Mouse (Mus musculus): Measurements from ENCODE around the gene Lin7b. TPM values are rescaled to one million over a fixed set of nuclear protein-coding genes. Genes with fewer than 3 reads are reported as not detected.
A peak's percentile ranks its signal among the peaks of the same experiment; 100 is the strongest.
"Not testable (repeated sequence)": the region's sequence is repeated elsewhere in the genome, so short reads cannot be mapped to it uniquely, and the experiment has no call there.

Lin7b gene
- polyA plus RNA-seq, 1 experiment from 2014 or later, result 33.7 TPM

- Histone ChIP-seq H3K9ac (no peak overlapping the region), H3K9me3 (no peaks in the 10 kb centered on the region), H3K4me2 (peak overlapping the region; percentile 51), H3K4me1 (replicated peaks) (peaks cover 8% of the 10 kb centered on the region; the same call in 1 of the 2 replicates), H3K36me3 (no peaks in the 10 kb centered on the region), H3K27ac (replicated peaks) (no peak overlapping the region), H3K27me3 (peaks cover 68% of the 10 kb centered on the region), H3K4me3 (peak overlapping the region; percentile 29)
- 2% methylated on average over 105 of the region's 114 CpGs for WGBS
- no peak for ATAC-seq (ENCODE audit: low FRiP score, low read depth)
These were observed 36.1 kb upstream of the Lin7b start for GRCm38 (mm10) chr7:45406157-45407156.

GRCm38 (mm10) chr7:45405091-45406075, 35.0 kb upstream of the Lin7b start, which contains the start of gene Kcna7:
TSS of gene Kcna7 (plus strand) at chr7:45405653.
- Histone ChIP-seq H3K9ac (no peak within 1 kb of the TSS), H3K9me3 (no peaks in the 10 kb centered on the region)
- ATAC-seq (ENCODE audit: low FRiP score, low read depth), result no peak

GRCm38 (mm10) chr7:45403532-45404261, 33.3 kb upstream of the Lin7b start:
- Histone ChIP-seq H3K36me3 (no peaks in the 10 kb centered on the region), H3K4me1 (replicated peaks) (peaks cover 8% of the 10 kb centered on the region; the same call in 1 of the 2 replicates), H3K4me2 (no peak overlapping the region), H3K27me3 (peaks cover 42% of the 10 kb centered on the region), H3K9ac (no peak overlapping the region), H3K4me3 (no peak overlapping the region), H3K27ac (replicated peaks) (no peak overlapping the region), H3K9me3 (no peaks in the 10 kb centered on the region)
- WGBS, result 45% methylated on average over 6 of the region's 6 CpGs
- ATAC-seq (ENCODE audit: low FRiP score, low read depth), result no peak

More at GRCm38 (mm10) chr7:45405091-45406075, 35.0 kb upstream of the Lin7b start, which contains the start of gene Kcna7:
- WGBS, result 11% methylated on average over 28 of the region's 28 CpGs
- Histone ChIP-seq H3K27ac (replicated peaks) (no peak within 1 kb of the TSS), H3K4me1 (replicated peaks) (peaks cover 8% of the 10 kb centered on the region; the same call in 1 of the 2 replicates), H3K36me3 (no peaks in the 10 kb centered on the region), H3K4me2 (peak within 1 kb of the TSS; percentile 51), H3K4me3 (peak within 1 kb of the TSS; percentile 29), H3K27me3 (peaks cover 59% of the 10 kb centered on the region)

GRCm38 (mm10) chr7:45401521-45402085, 31.2 kb upstream of the Lin7b start:
- WGBS, result 81% methylated on average over 10 of the region's 10 CpGs
- ATAC-seq (ENCODE audit: low FRiP score, low read depth), result no peak
- H3K4me1 ChIP-seq (replicated peaks), result peaks cover 5% of the 10 kb centered on the region; the same call in 1 of the 2 replicates
- H3K27me3 ChIP-seq, result peaks cover 21% of the 10 kb centered on the region
- no peak overlapping the region for H3K27ac ChIP-seq (replicated peaks)
- no peak overlapping the region for H3K9ac ChIP-seq
- no peak overlapping the region for H3K4me3 ChIP-seq
- H3K36me3 ChIP-seq, result no peaks in the 10 kb centered on the region
- no peak overlapping the region for H3K4me2 ChIP-seq
- H3K9me3 ChIP-seq, result no peaks in the 10 kb centered on the region

GRCm38 (mm10) chr7:45396787-45397186, 26.4 kb upstream of the Lin7b start:
- H3K9me3 ChIP-seq, result no peaks in the 10 kb centered on the region
- ATAC-seq (ENCODE audit: low FRiP score, low read depth), result no peak
- no peak overlapping the region for H3K27ac ChIP-seq (replicated peaks)
- no peak overlapping the region for H3K4me3 ChIP-seq
- H3K36me3 ChIP-seq, result peaks cover 8% of the 10 kb centered on the region
- H3K4me1 ChIP-seq (replicated peaks), result peaks cover 25% of the 10 kb centered on the region
- 69% methylated on average over 2 of the region's 2 CpGs for WGBS
- H3K9ac ChIP-seq, result no peak overlapping the region
- H3K27me3 ChIP-seq, result no peaks in the 10 kb centered on the region
- H3K4me2 ChIP-seq, result no peak overlapping the region

- Histone ChIP-seq H3K27ac (replicated peaks) (peak overlapping the region; percentile 86), H3K4me3 (peak overlapping the region; percentile 80), H3K4me1 (replicated peaks) (peaks cover 25% of the 10 kb centered on the region), H3K9ac (peak overlapping the region; percentile 48; the same call in 1 of the 2 replicates), H3K36me3 (peaks cover 12% of the 10 kb centered on the region), H3K4me2 (peak overlapping the region; percentile 71)
- H3K9me3 ChIP-seq, H3K27me3 ChIP-seq: not testable (repeated sequence)
- WGBS, result 3% methylated on average over 3 of the region's 3 CpGs
- ATAC-seq (ENCODE audit: low FRiP score, low read depth), result peak; percentile 20; the same call in 1 of the 2 replicates
These were observed 26.0 kb upstream of the Lin7b start for GRCm38 (mm10) chr7:45396337-45396775.

GRCm38 (mm10) chr7:45395578-45396336, 25.4 kb upstream of the Lin7b start, which contains the start of gene Snrnp70:
TSS of gene Snrnp70 (minus strand) at chr7:45395742.
- Histone ChIP-seq H3K9me3 (no peaks in the 10 kb centered on the region), H3K4me2 (peak within 1 kb of the TSS; percentile 80), H3K27me3 (no peaks in the 10 kb centered on the region), H3K27ac (replicated peaks) (peak within 1 kb of the TSS; percentile 96), H3K4me1 (replicated peaks) (peaks cover 25% of the 10 kb centered on the region), H3K9ac (peak within 1 kb of the TSS; percentile 77), H3K4me3 (peak within 1 kb of the TSS; percentile 80), H3K36me3 (peaks cover 16% of the 10 kb centered on the region)
- ATAC-seq (ENCODE audit: low FRiP score, low read depth), result peak; percentile 97
- WGBS, result under 1% methylated on average over 60 of the region's 60 CpGs

- peak overlapping the region; percentile 77 for H3K9ac ChIP-seq
- no peaks in the 10 kb centered on the region for H3K9me3 ChIP-seq
- peaks cover 22% of the 10 kb centered on the region for H3K36me3 ChIP-seq
- H3K4me3 ChIP-seq, result peak overlapping the region; percentile 80
- under 1% methylated on average over 19 of the region's 20 CpGs for WGBS
- peak overlapping the region; percentile 80 for H3K4me2 ChIP-seq
- no peaks in the 10 kb centered on the region for H3K27me3 ChIP-seq
- H3K4me1 ChIP-seq (replicated peaks), result peaks cover 25% of the 10 kb centered on the region
- H3K27ac ChIP-seq (replicated peaks), result peak overlapping the region; percentile 96
- ATAC-seq (ENCODE audit: low FRiP score, low read depth), result peak; percentile 78
These were observed 24.8 kb upstream of the Lin7b start for GRCm38 (mm10) chr7:45395129-45395541.

GRCm38 (mm10) chr7:45386077-45386476, 15.7 kb upstream of the Lin7b start:
- no peak overlapping the region for H3K27ac ChIP-seq (replicated peaks)
- no peaks in the 10 kb centered on the region for H3K27me3 ChIP-seq
- no peaks in the 10 kb centered on the region for H3K4me1 ChIP-seq (replicated peaks)
- 93% methylated on average over 3 of the region's 3 CpGs for WGBS
- H3K36me3 ChIP-seq, result peaks cover 94% of the 10 kb centered on the region
- H3K4me2 ChIP-seq, result no peak overlapping the region
- H3K4me3 ChIP-seq, result no peak overlapping the region
- H3K9ac ChIP-seq, result no peak overlapping the region
- no peak for ATAC-seq (ENCODE audit: low FRiP score, low read depth)
- no peaks in the 10 kb centered on the region for H3K9me3 ChIP-seq

- ATAC-seq (ENCODE audit: low FRiP score, low read depth), result no peak
- no peak overlapping the region for H3K9ac ChIP-seq
- no peaks in the 10 kb centered on the region for H3K4me1 ChIP-seq (replicated peaks)
- 73% methylated on average over 1 of the region's 1 CpGs for WGBS
- H3K4me2 ChIP-seq, result no peak overlapping the region
- no peaks in the 10 kb centered on the region for H3K27me3 ChIP-seq
- H3K9me3 ChIP-seq, result no peaks in the 10 kb centered on the region
- no peak overlapping the region for H3K27ac ChIP-seq (replicated peaks)
- H3K36me3 ChIP-seq, result peaks cover 74% of the 10 kb centered on the region
- H3K4me3 ChIP-seq, result no peak overlapping the region
These were observed 5.7 kb upstream of the Lin7b start for GRCm38 (mm10) chr7:45376057-45376456.
